Mouse (Mus musculus): ENCODE data around the gene Vgll4.

- TF ChIP-seq CTCF (IDR thresholded peaks at IDR 0.05; ENCODE audit: low read depth, low read length) (no peak), TAL1 (conservative IDR thresholded peaks at IDR 0.05; ENCODE audit: low read depth, low read length) (no peak), GATA2 (IDR thresholded peaks at IDR 0.05; ENCODE audit: borderline replicate concordance, low read depth, low read length) (no peak), GATA1 (IDR thresholded peaks at IDR 0.05; ENCODE audit: borderline replicate concordance, low read length) (no peak)
Observed at GRCm38 (mm10) chr6:114996910-114997309, 27.1 kb upstream of the Vgll4 start.
